Mouse (Mus musculus): ENCODE measurements around the gene A1bg. TPM values are rescaled to one million over a fixed set of nuclear protein-coding genes. Genes with fewer than 3 reads are reported as not detected.

A1bg gene
- not detected in 2 replicates for polyA plus RNA-seq (2014; fragmentation: Nextera tagmentation; extraction: Ambion mirVana)

GRCm38 (mm10) chr15:60922912-60923311 lies at the start of gene A1bg:
Gene A1bg (minus strand): TSS chr15:60923012.
- no peaks in the 10 kb centered on the region for H3K4me1 ChIP-seq (ENCODE audit: control insufficient read depth, insufficient read depth, low read length)
- H3K4me3 ChIP-seq (ENCODE audit: low read depth, low read length) = no peak within 1 kb of the TSS
- H3K27ac ChIP-seq (replicated peaks; ENCODE audit: low read depth, low read length) = no peak within 1 kb of the TSS
- no peaks in the 10 kb centered on the region for H3K9me3 ChIP-seq (ENCODE audit: control insufficient read depth, low read length)
- H3K36me3 ChIP-seq (ENCODE audit: control insufficient read depth, insufficient read depth, low read length) = no peaks in the 10 kb centered on the region
- no peak for DNase-seq (ENCODE audit: low spot score)
- no peaks in the 10 kb centered on the region for H3K27me3 ChIP-seq (ENCODE audit: control insufficient read depth, insufficient read depth, low read length)
- no peak within 1 kb of the TSS for H3K9ac ChIP-seq (ENCODE audit: low read length)
- ATAC-seq (ENCODE audit: insufficient number of reproducible peaks, low FRiP score, low TSS enrichment, low read depth) = no peak
- H3K4me2 ChIP-seq (ENCODE audit: low read depth, severe bottlenecking) = no peak within 1 kb of the TSS

- no peak overlapping the region for H3K4me2 ChIP-seq (ENCODE audit: low read depth, severe bottlenecking)
- no peak overlapping the region for H3K4me3 ChIP-seq (ENCODE audit: low read depth, low read length)
- WGBS = 63% methylated on average over 1 of the region's 1 CpGs
- no peaks in the 10 kb centered on the region for H3K4me1 ChIP-seq (ENCODE audit: control insufficient read depth, insufficient read depth, low read length)
- H3K27ac ChIP-seq (replicated peaks; ENCODE audit: low read depth, low read length) = no peak overlapping the region
- no peaks in the 10 kb centered on the region for H3K36me3 ChIP-seq (ENCODE audit: control insufficient read depth, insufficient read depth, low read length)
- H3K27me3 ChIP-seq (ENCODE audit: control insufficient read depth, insufficient read depth, low read length) = no peaks in the 10 kb centered on the region
- H3K9ac ChIP-seq (ENCODE audit: low read length) = no peak overlapping the region
- DNase-seq (ENCODE audit: low spot score) = no peak
- no peak for ATAC-seq (ENCODE audit: insufficient number of reproducible peaks, low FRiP score, low TSS enrichment, low read depth)
- H3K9me3 ChIP-seq (ENCODE audit: control insufficient read depth, low read length) = no peaks in the 10 kb centered on the region
Measured at GRCm38 (mm10) chr15:60968549-60968861, 45.7 kb upstream of the A1bg start.

- no peak for ATAC-seq (ENCODE audit: insufficient number of reproducible peaks, low FRiP score, low TSS enrichment, low read depth)
- Histone ChIP-seq H3K4me2 (ENCODE audit: low read depth, severe bottlenecking) (no peak overlapping the region), H3K9me3 (ENCODE audit: control insufficient read depth, low read length) (no peaks in the 10 kb centered on the region), H3K4me1 (ENCODE audit: control insufficient read depth, insufficient read depth, low read length) (no peaks in the 10 kb centered on the region), H3K27ac (replicated peaks; ENCODE audit: low read depth, low read length) (no peak overlapping the region), H3K4me3 (ENCODE audit: low read depth, low read length) (no peak overlapping the region), H3K36me3 (ENCODE audit: control insufficient read depth, insufficient read depth, low read length) (no peaks in the 10 kb centered on the region), H3K9ac (ENCODE audit: low read length) (no peak overlapping the region), H3K27me3 (ENCODE audit: control insufficient read depth, insufficient read depth, low read length) (no peaks in the 10 kb centered on the region)
- WGBS = 43% methylated on average over 9 of the region's 9 CpGs
- DNase-seq (ENCODE audit: low spot score) = peak; percentile 23
Measured at GRCm38 (mm10) chr15:60967841-60968548, 45.2 kb upstream of the A1bg start.

GRCm38 (mm10) chr15:60925686-60926085 lies 2.9 kb upstream of the A1bg start:
- H3K36me3 ChIP-seq (ENCODE audit: control insufficient read depth, insufficient read depth, low read length) = no peaks in the 10 kb centered on the region
- no peaks in the 10 kb centered on the region for H3K4me1 ChIP-seq (ENCODE audit: control insufficient read depth, insufficient read depth, low read length)
- H3K27ac ChIP-seq (replicated peaks; ENCODE audit: low read depth, low read length) = no peak overlapping the region
- DNase-seq (ENCODE audit: low spot score) (no peak), ATAC-seq (ENCODE audit: insufficient number of reproducible peaks, low FRiP score, low TSS enrichment, low read depth) (no peak)
- no peak overlapping the region for H3K4me2 ChIP-seq (ENCODE audit: low read depth, severe bottlenecking)
- no peaks in the 10 kb centered on the region for H3K27me3 ChIP-seq (ENCODE audit: control insufficient read depth, insufficient read depth, low read length)
- 74% methylated on average over 4 of the region's 4 CpGs for WGBS
- H3K9me3 ChIP-seq (ENCODE audit: control insufficient read depth, low read length) = no peaks in the 10 kb centered on the region
- no peak overlapping the region for H3K9ac ChIP-seq (ENCODE audit: low read length)
- H3K4me3 ChIP-seq (ENCODE audit: low read depth, low read length) = no peak overlapping the region

- no peak overlapping the region for H3K4me2 ChIP-seq (ENCODE audit: low read depth, severe bottlenecking)
- no peak overlapping the region for H3K4me3 ChIP-seq (ENCODE audit: low read depth, low read length)
- H3K27me3 ChIP-seq (ENCODE audit: control insufficient read depth, insufficient read depth, low read length) = no peaks in the 10 kb centered on the region
- no peaks in the 10 kb centered on the region for H3K36me3 ChIP-seq (ENCODE audit: control insufficient read depth, insufficient read depth, low read length)
- no peak overlapping the region for H3K27ac ChIP-seq (replicated peaks; ENCODE audit: low read depth, low read length)
- 67% methylated on average over 6 of the region's 6 CpGs for WGBS
- ATAC-seq (ENCODE audit: insufficient number of reproducible peaks, low FRiP score, low TSS enrichment, low read depth) (no peak), DNase-seq (ENCODE audit: low spot score) (no peak)
- H3K9me3 ChIP-seq (ENCODE audit: control insufficient read depth, low read length) = no peaks in the 10 kb centered on the region
- no peak overlapping the region for H3K9ac ChIP-seq (ENCODE audit: low read length)
- no peaks in the 10 kb centered on the region for H3K4me1 ChIP-seq (ENCODE audit: control insufficient read depth, insufficient read depth, low read length)
Measured at GRCm38 (mm10) chr15:60903763-60904697, 18.8 kb downstream of the A1bg start.

- Histone ChIP-seq H3K27me3 (ENCODE audit: control insufficient read depth, insufficient read depth, low read length) (no peaks in the 10 kb centered on the region), H3K9me3 (ENCODE audit: control insufficient read depth, low read length) (no peaks in the 10 kb centered on the region), H3K36me3 (ENCODE audit: control insufficient read depth, insufficient read depth, low read length) (no peaks in the 10 kb centered on the region), H3K4me3 (ENCODE audit: low read depth, low read length) (no peak overlapping the region), H3K4me2 (ENCODE audit: low read depth, severe bottlenecking) (no peak overlapping the region), H3K4me1 (ENCODE audit: control insufficient read depth, insufficient read depth, low read length) (no peaks in the 10 kb centered on the region), H3K9ac (ENCODE audit: low read length) (no peak overlapping the region), H3K27ac (replicated peaks; ENCODE audit: low read depth, low read length) (no peak overlapping the region)
- ATAC-seq (ENCODE audit: insufficient number of reproducible peaks, low FRiP score, low TSS enrichment, low read depth) (no peak), DNase-seq (ENCODE audit: low spot score) (no peak)
- WGBS = 80% methylated on average over 6 of the region's 6 CpGs
Measured at GRCm38 (mm10) chr15:60898187-60898965, 24.4 kb downstream of the A1bg start.

GRCm38 (mm10) chr15:60896040-60896439 lies 26.8 kb downstream of the A1bg start:
- no peak for DNase-seq (ENCODE audit: low spot score)
- no peak overlapping the region for H3K4me3 ChIP-seq (ENCODE audit: low read depth, low read length)
- WGBS = 88% methylated on average over 2 of the region's 2 CpGs

GRCm38 (mm10) chr15:60892976-60893463 lies 29.8 kb downstream of the A1bg start:
- H3K4me2 ChIP-seq (ENCODE audit: low read depth, severe bottlenecking) = no peak overlapping the region
- DNase-seq (ENCODE audit: low spot score) (no peak), ATAC-seq (ENCODE audit: insufficient number of reproducible peaks, low FRiP score, low TSS enrichment, low read depth) (no peak)
- WGBS = 87% methylated on average over 3 of the region's 3 CpGs
- no peaks in the 10 kb centered on the region for H3K4me1 ChIP-seq (ENCODE audit: control insufficient read depth, insufficient read depth, low read length)
- no peak overlapping the region for H3K9ac ChIP-seq (ENCODE audit: low read length)
- H3K36me3 ChIP-seq (ENCODE audit: control insufficient read depth, insufficient read depth, low read length) = no peaks in the 10 kb centered on the region
- H3K27me3 ChIP-seq (ENCODE audit: control insufficient read depth, insufficient read depth, low read length) = no peaks in the 10 kb centered on the region
- no peak overlapping the region for H3K27ac ChIP-seq (replicated peaks; ENCODE audit: low read depth, low read length)
- H3K4me3 ChIP-seq (ENCODE audit: low read depth, low read length) = no peak overlapping the region
- H3K9me3 ChIP-seq (ENCODE audit: control insufficient read depth, low read length) = no peaks in the 10 kb centered on the region

More at GRCm38 (mm10) chr15:60896040-60896439, 26.8 kb downstream of the A1bg start:
- Histone ChIP-seq H3K36me3 (ENCODE audit: control insufficient read depth, insufficient read depth, low read length) (no peaks in the 10 kb centered on the region), H3K4me1 (ENCODE audit: control insufficient read depth, insufficient read depth, low read length) (no peaks in the 10 kb centered on the region), H3K4me2 (ENCODE audit: low read depth, severe bottlenecking) (no peak overlapping the region), H3K9ac (ENCODE audit: low read length) (no peak overlapping the region), H3K9me3 (ENCODE audit: control insufficient read depth, low read length) (no peaks in the 10 kb centered on the region), H3K27me3 (ENCODE audit: control insufficient read depth, insufficient read depth, low read length) (no peaks in the 10 kb centered on the region), H3K27ac (replicated peaks; ENCODE audit: low read depth, low read length) (no peak overlapping the region)
- no peak for ATAC-seq (ENCODE audit: insufficient number of reproducible peaks, low FRiP score, low TSS enrichment, low read depth)

Measured in limb, embryonic 11.5 days (tissue).